Mouse (Mus musculus) lung, adult 10 weeks (tissue): ENCODE measurements around the gene Krba1. TPM values are rescaled to one million over a fixed set of nuclear protein-coding genes. Genes with fewer than 3 reads are reported as not detected.

ENCODE experiments used
- polyA plus RNA-seq: library from polyadenylated mRNA; stranded (reverse); fragments of 350-450 nt; fragmentation: Illumina TruSeq; extraction: RNeasy Lipid Tissue Mini Kit (QIAGEN cat#74804); gene quantifications from one replicate; pipeline ENCODE4 v1.2.3, GENCODE M21; 2014; ENCODE audit warnings: low read depth, low replicate concordance; ENCODE audit not compliant: insufficient read depth

Gene Krba1
- 4.2 TPM for polyA plus RNA-seq

DNA sequence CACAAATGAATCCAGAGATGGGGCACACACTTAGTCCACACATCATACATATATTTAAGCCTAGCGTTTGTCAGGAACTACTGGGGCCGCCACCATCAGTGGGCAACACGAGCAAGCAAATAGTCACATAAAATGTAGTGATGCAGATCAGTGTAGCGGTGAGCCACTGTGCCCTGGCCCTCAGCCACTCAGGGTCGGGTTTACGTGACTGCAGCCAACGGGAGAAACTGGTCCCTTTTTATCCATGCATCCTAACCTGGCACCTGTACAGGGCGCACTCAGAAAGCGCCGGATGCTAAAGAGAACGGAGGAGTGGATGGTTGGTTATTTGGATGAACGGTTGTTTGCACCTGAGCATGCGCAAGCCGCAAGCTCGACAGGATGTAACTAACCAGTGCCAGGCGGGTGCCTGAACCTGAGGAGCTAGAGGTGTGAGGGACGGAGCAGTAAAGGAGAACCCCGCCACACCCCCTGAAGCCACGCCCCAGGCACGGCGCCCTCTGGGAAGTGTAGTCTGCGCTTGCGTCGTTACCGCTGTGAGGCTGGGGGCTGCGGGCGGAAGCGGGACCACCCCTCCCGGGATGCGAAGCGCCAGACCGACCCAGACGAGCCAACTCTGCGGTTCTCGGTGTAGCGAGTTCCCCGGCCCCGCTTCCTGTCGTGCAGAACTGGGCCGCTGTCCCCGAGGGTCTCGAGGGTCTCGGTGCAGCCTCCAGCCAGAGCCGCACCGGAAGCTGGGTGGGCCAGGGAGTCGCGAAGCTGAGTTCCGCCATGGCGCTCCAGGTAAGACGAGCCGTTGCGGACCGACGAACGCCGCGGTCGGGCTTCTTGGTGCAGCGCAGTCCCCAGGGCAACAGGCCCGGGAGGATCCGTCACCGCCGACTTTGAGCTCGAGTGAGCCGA is at the start of gene Krba1:
Gene Krba1 (plus strand): TSS at position 482 of the 903 bp plus-strand sequence.

DNA sequence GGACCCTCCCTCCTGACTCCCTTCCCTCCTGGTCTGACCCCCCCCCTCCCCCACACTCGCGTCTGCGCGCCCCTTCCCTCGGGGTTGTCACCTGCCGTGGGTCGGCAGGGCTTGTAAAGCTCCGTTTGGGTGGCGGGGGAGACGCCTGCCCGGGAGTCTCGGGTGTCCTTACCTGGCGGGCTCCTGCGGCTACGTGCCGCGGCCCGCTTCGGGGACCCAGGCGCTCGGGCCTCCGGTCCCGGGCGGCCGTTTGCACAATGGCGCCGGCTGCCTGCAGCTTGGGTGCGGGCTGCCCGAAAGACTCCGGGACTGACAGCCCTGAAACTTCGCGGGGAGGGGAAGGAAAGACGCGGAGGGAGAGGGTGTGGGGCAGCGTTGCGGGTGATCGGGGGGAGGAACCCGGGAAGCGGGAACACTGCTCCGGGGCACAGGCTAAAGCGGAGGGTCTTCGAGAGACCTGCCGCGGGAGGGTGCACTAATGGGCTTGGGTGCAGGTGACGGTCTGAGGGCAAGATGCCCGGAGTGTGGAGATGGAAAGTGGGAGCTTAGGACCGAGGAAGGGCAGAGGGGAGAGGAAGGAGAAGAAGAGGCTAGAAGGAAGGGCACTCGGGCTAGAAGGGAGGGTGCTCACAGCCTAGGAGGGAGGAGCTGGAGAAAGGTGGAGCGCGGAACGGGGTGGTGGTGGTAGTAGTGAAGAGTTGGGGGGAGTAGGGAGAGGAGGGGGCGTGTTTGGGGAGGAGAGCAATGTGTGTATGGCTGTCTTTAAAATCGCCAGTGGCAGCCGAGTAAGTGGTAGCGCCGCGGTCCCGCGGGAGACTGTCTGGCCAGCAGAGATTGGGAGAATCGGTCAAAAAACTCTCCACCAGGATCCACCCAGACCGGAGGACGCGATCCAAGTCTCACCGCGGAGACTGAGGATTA is 50.1 kb downstream of the Krba1 start, which contains the start of gene Zfp467:
Gene Zfp467 (minus strand): TSS at position 645 of the 921 bp plus-strand sequence.

DNA sequence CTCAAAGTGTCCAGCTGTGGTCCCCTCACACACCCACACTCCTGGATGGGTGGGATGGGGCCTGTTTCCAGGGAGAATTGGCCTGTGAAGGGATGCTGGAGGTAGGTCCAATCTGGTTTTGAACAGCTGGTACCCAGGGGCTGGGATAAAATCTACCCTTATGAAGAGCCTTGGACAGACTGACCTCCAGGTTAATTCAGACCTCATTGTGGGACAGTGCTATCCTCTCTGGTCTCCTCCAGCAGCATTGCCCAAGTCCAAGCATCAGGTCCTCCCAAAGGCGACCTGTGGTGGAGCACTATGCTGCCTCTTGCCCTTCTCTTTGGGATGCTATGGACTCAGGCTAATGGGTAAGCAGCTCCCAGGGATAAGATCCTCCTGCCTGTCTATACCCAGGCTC is 52.5 kb downstream of the Krba1 start, which contains the start of gene Sspo:
Gene Sspo (plus strand): TSS at position 301 of the 400 bp plus-strand sequence.

Other genes starting within 250 kb of the Krba1 start
- gene Zfp467, start 50.2 kb downstream of the Krba1 start, polyA plus RNA-seq, result 27.2 TPM
- gene Sspo, start 52.6 kb downstream of the Krba1 start, polyA plus RNA-seq, result 0.30 TPM
- gene Atp6v0e2, start 142.0 kb downstream of the Krba1 start, polyA plus RNA-seq, result 22.7 TPM
- 7.5 TPM for gene Lrrc61, start 159.2 kb downstream of the Krba1 start, polyA plus RNA-seq
- gene Rarres2, start 177.2 kb downstream of the Krba1 start, polyA plus RNA-seq, result 414 TPM
- not detected for gene Gm45021, start 194.0 kb downstream of the Krba1 start, polyA plus RNA-seq
- gene Repin1, start 198.3 kb downstream of the Krba1 start, polyA plus RNA-seq, result 8.2 TPM
- gene Gm44965, start 198.4 kb downstream of the Krba1 start, polyA plus RNA-seq, result not detected
- 2.7 TPM for gene Zfp775, start 206.5 kb downstream of the Krba1 start, polyA plus RNA-seq
- gene AI854703, start 231.2 kb downstream of the Krba1 start, polyA plus RNA-seq, result 0.24 TPM